In the genomic region with DNA sequence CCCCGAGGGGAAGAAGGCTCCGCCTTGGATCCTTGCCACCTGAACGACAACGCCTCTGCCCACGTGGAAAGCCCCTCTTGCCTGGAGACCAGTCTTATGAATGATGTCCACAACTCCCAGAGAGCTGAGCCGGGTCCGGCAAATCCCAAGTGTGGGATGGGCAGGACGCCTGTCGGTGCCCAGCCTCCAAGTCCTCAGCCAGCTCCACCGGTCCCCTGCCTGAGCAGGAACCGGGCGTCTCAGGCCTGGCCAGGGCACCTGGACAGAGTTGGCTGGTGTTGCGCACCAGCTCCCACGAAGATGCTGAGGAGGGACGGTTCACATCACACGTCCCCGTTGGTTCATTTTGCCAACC, we compare ENCODE assay signal across 17 mouse cellular contexts. TPM values are rescaled to one million over a fixed set of nuclear protein-coding genes. Genes with fewer than 3 reads are reported as not detected.
A peak's percentile ranks its signal among the peaks of the same experiment; 100 is the strongest.
DNase-seq lines count a peak whose midpoint lies in the region; ATAC-seq and TF ChIP-seq lines count a peak whose summit lies in the region.
"Had no signal": no experiment of that assay in that cellular context is flagged by ENCODE, and none has a peak within 500 bp of the region (broad histone marks: within the 10 kb centered on the region; RNA-seq: fewer than 3 reads in every experiment).

No protein-coding gene starts in this region.

- TF ChIP-seq CTCF in E14TG2a.4 (conservative IDR thresholded peaks at IDR 0.05; ENCODE audit: low read length) = no peak

- H3K9me3 ChIP-seq in heart, embryonic 10.5 days = no peaks in the 10 kb centered on the region
- H3K9me3 ChIP-seq in E14TG2a.4 (ENCODE audit: low read length) = peaks cover 9% of the 10 kb centered on the region
- no peaks in the 10 kb centered on the region for H3K9me3 ChIP-seq in forebrain, embryonic 13.5 days (replicated peaks)
- no peaks in the 10 kb centered on the region for H3K9me3 ChIP-seq in midbrain, embryonic 14.5 days (ENCODE audit: control insufficient read depth, low read length)
- H3K9me3 ChIP-seq: embryonic facial prominence, embryonic 13.5 days; heart, embryonic 15.5 days; kidney, embryonic 15.5 days; liver, embryonic 15.5 days had no signal

- peaks cover 87% of the 10 kb centered on the region for H3K27me3 ChIP-seq in heart, embryonic 10.5 days (ENCODE audit: insufficient read depth, poor library complexity, severe bottlenecking)
- H3K27me3 ChIP-seq in E14TG2a.4 (ENCODE audit: insufficient read depth, low read length) = peaks cover 62% of the 10 kb centered on the region
- peaks cover 94% of the 10 kb centered on the region for H3K27me3 ChIP-seq in forebrain, embryonic 13.5 days
- H3K27me3 ChIP-seq in midbrain, embryonic 14.5 days (ENCODE audit: control insufficient read depth, insufficient read depth, low read length) = peaks cover 84% of the 10 kb centered on the region

- intact Hi-C loops in left cerebral cortex, postnatal 4 days (cut with DNase I) = no loop called here

- H3K36me3 ChIP-seq in heart, embryonic 10.5 days = no peaks in the 10 kb centered on the region
- no peaks in the 10 kb centered on the region for H3K36me3 ChIP-seq in E14TG2a.4 (ENCODE audit: insufficient read depth, low read length)
- H3K36me3 ChIP-seq in forebrain, embryonic 13.5 days (ENCODE audit: poor library complexity, severe bottlenecking) = no peaks in the 10 kb centered on the region
- no peaks in the 10 kb centered on the region for H3K36me3 ChIP-seq in midbrain, embryonic 14.5 days (ENCODE audit: control insufficient read depth, insufficient read depth, low read length)
- H3K36me3 ChIP-seq: embryonic facial prominence, embryonic 13.5 days; heart, embryonic 15.5 days; kidney, embryonic 15.5 days; liver, embryonic 15.5 days had no signal

- H3K4me2 ChIP-seq in forebrain, embryonic 13.5 days = peak overlapping the region; percentile 59
- peak overlapping the region; percentile 15; the same call in 1 of the 2 replicates for H3K4me2 ChIP-seq in midbrain, embryonic 14.5 days (ENCODE audit: low read length)
- H3K4me2 ChIP-seq: liver, embryonic 15.5 days had no signal

- H3K4me1 ChIP-seq in heart, embryonic 10.5 days = peaks cover 14% of the 10 kb centered on the region
- peaks cover 59% of the 10 kb centered on the region for H3K4me1 ChIP-seq in E14TG2a.4 (replicated peaks; ENCODE audit: low read depth, low read length)
- H3K4me1 ChIP-seq in forebrain, embryonic 13.5 days = peaks cover 51% of the 10 kb centered on the region
- peaks cover 10% of the 10 kb centered on the region for H3K4me1 ChIP-seq in midbrain, embryonic 14.5 days (ENCODE audit: control insufficient read depth, insufficient read depth, low read length)
- H3K4me1 ChIP-seq: liver, embryonic 15.5 days had no signal

- H3K27ac ChIP-seq in heart, embryonic 10.5 days = no peak overlapping the region
- peak overlapping the region; percentile 70; the same call in 1 of the 2 replicates for H3K27ac ChIP-seq in forebrain, embryonic 13.5 days
- H3K27ac ChIP-seq in midbrain, embryonic 14.5 days (replicated peaks; ENCODE audit: low read depth, low read length) = no peak overlapping the region
- H3K27ac ChIP-seq: embryonic facial prominence, embryonic 13.5 days; heart, embryonic 15.5 days; kidney, embryonic 15.5 days; liver, embryonic 15.5 days had no signal

- ATAC-seq in forebrain, embryonic 13.5 days = peak; percentile 57
- peak; percentile 57; the same call in 1 of the 2 replicates for ATAC-seq in midbrain, embryonic 14.5 days (ENCODE audit: low FRiP score, low TSS enrichment)
- no peak for ATAC-seq in inflammation-experienced regulatory T-cells, adult 6 months

- WGBS in heart, embryonic 10.5 days = 2% methylated on average over 17 of the region's 17 CpGs
- WGBS in forebrain, embryonic 13.5 days = 2% methylated on average over 17 of the region's 17 CpGs
- 2% methylated on average over 17 of the region's 17 CpGs for WGBS in midbrain, embryonic 14.5 days

- H3K9ac ChIP-seq in forebrain, embryonic 13.5 days = no peak overlapping the region
- H3K9ac ChIP-seq in midbrain, embryonic 14.5 days (replicated peaks; ENCODE audit: low read length) = no peak overlapping the region
- H3K9ac ChIP-seq: embryonic facial prominence, embryonic 13.5 days; heart, embryonic 15.5 days; kidney, embryonic 15.5 days; liver, embryonic 15.5 days had no signal

- DNase-seq in heart, adult 11 months = peak; percentile 90
- DNase-seq in heart, embryonic 10.5 days (ENCODE audit: low spot score) = no peak
- DNase-seq in midbrain, embryonic 14.5 days = no peak
- DNase-seq in left cerebral cortex, adult 8-10 months (ENCODE audit: low spot score in 2 of 2) = no peak
- DNase-seq in left cerebral cortex, postnatal 4 days = no peak
- DNase-seq: gastrocnemius, postnatal 36 days; thymus, postnatal 36 days had no signal

- H3K4me3 ChIP-seq in heart, embryonic 10.5 days = no peak overlapping the region
- H3K4me3 ChIP-seq in E14TG2a.4 (replicated peaks; ENCODE audit: low read length) = peak overlapping the region; percentile 75
- H3K4me3 ChIP-seq in forebrain, embryonic 13.5 days = 0 out of 2 replicates have a peak overlapping the region, but pooled peaks have one; percentile 21
- no peak overlapping the region for H3K4me3 ChIP-seq in midbrain, embryonic 14.5 days (replicated peaks; ENCODE audit: low read depth, low read length)
- H3K4me3 ChIP-seq: embryonic facial prominence, embryonic 13.5 days; kidney, embryonic 15.5 days; liver, embryonic 15.5 days had no signal

RNA-seq across cellular contexts. Expression of gene Gsx2, which starts 10.1 kb away (rescaled TPM):
- polyA plus RNA-seq in heart, embryonic 10.5 days (2016; fragmentation: Nextera tagmentation; extraction: Ambion mirVana) = not detected in 2 replicates
- polyA plus RNA-seq in forebrain, embryonic 13.5 days (2015; fragmentation: Nextera tagmentation; extraction: Ambion mirVana) = 11.7 and 14.0 TPM in 2 replicates
- polyA plus RNA-seq in midbrain, embryonic 14.5 days (2014; fragmentation: Nextera tagmentation; extraction: Ambion mirVana) = not detected in 2 replicates
- total RNA-seq in left cerebral cortex, adult 8-10 months (2022) = under 1 TPM in 3 of 4 experiments, not detected in 1; 0.37 to 0.53 (median 0.39) TPM
- under 1 TPM; 0.85 to 0.98 TPM for total RNA-seq in left cerebral cortex, postnatal 4 days (2021)
- polyA plus RNA-seq in inflammation-experienced regulatory T-cells, adult 6 months (2017; shearing (Covaris generic)) = not detected
- total RNA-seq: adrenal gland, adult 18-20 months; gastrocnemius, postnatal 36 days; monocyte, adult 5-6 weeks had no signal
- polyA plus RNA-seq: embryonic facial prominence, embryonic 13.5 days; heart, embryonic 15.5 days; kidney, embryonic 15.5 days; limb, embryonic 11.5 days; liver, embryonic 15.5 days had no signal

RNA-seq across cellular contexts. Expression of gene Chic2, which starts 40.9 kb away (rescaled TPM):
- polyA plus RNA-seq in heart, embryonic 10.5 days (2016; fragmentation: Nextera tagmentation; extraction: Ambion mirVana) = 24.5 and 37.8 TPM in 2 replicates
- polyA plus RNA-seq in forebrain, embryonic 13.5 days (2015; fragmentation: Nextera tagmentation; extraction: Ambion mirVana) = 30.9 and 37.7 TPM in 2 replicates
- polyA plus RNA-seq in midbrain, embryonic 14.5 days (2014; fragmentation: Nextera tagmentation; extraction: Ambion mirVana) = 45.3 and 50.3 TPM in 2 replicates
- total RNA-seq in left cerebral cortex, adult 8-10 months (2022) = 10 to 100 TPM; 13.1 to 17.3 (median 15.2) TPM
- 10 to 100 TPM; 26.3 to 34.4 TPM for total RNA-seq in left cerebral cortex, postnatal 4 days (2021)
- polyA plus RNA-seq in inflammation-experienced regulatory T-cells, adult 6 months (2017; shearing (Covaris generic)) = 10 to 100 TPM in 1 of 3 experiments, 1 to 10 TPM in 2; 5.5 to 11.5 (median 9.3) TPM

Comparison
In these comparisons a context has a peak if more than half of its experiments do, and no peak if none do; other contexts are left out.
1. H3K4me3 ChIP-seq: peak in E14TG2a.4 (single experiment) and forebrain, embryonic 13.5 days (single experiment); none in heart, embryonic 10.5 days (single experiment) and midbrain, embryonic 14.5 days (single experiment).
2. RNA of gene Gsx2, which starts 10.1 kb away (polyA plus RNA-seq): 11.7 to 14.0 TPM in forebrain, embryonic 13.5 days; not detected in midbrain, embryonic 14.5 days, not detected in heart, embryonic 10.5 days and not detected in inflammation-experienced regulatory T-cells, adult 6 months; every median in the first group is over 10 times any median in the second.